Mouse (Mus musculus) erythroid progenitor cell, adult 5-6 weeks (primary cell): ENCODE data around the gene Tpst1. TPM values are rescaled to one million over a fixed set of nuclear protein-coding genes. Genes with fewer than 3 reads are reported as not detected.

ENCODE experiments used
- ATAC-seq: replicated peaks from 2 replicates; pipeline ENCODE4 v1.8.0; 2016; ENCODE audit warnings: moderate number of reproducible peaks, mild to moderate bottlenecking, moderate TSS enrichment, inconsistent platforms; ENCODE audit not compliant: poor library complexity, low FRiP score, severe bottlenecking
- total RNA-seq, 2 experiments: library from RNA; stranded (forward) in 1 of 2; stranded (reverse) in 1 of 2; fragments of 150-400 nt in 1 of 2; fragments of 186-747, 209-891 nt in 1 of 2; gene quantifications; 2 replicates each; pipeline versions ENCODE4 v1.2.3 to v1.2.4; 2015 to 2017; ENCODE audit warnings: low replicate concordance in 2 of 2

The Tpst1 gene
- total RNA-seq, 2 experiments from 2014 or later = 4.5 to 11.7 TPM

GRCm38 (mm10) chr5:130129524-130129793 is 56.3 kb downstream of the Tpst1 start:
- ATAC-seq = no peak

DNA sequence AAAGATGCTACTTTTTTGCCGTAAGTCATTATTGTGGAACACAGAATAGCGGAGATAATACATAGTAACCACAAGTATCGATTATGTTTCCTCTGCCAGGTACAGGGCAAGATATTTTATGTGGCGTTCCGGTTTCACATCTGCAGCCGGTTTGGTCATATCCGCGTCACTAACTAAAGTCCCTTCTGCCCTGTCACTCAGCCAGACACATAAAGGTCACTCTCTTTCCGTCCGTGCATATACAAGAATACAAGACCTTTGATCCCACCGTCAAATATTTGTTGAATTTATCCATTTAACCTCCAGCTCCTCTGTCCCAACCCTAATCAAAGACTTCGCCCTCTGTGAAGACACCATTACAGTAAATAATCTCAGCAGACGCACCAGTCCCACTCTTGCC is 63.5 kb downstream of the Tpst1 start:
- ATAC-seq = no peak

DNA sequence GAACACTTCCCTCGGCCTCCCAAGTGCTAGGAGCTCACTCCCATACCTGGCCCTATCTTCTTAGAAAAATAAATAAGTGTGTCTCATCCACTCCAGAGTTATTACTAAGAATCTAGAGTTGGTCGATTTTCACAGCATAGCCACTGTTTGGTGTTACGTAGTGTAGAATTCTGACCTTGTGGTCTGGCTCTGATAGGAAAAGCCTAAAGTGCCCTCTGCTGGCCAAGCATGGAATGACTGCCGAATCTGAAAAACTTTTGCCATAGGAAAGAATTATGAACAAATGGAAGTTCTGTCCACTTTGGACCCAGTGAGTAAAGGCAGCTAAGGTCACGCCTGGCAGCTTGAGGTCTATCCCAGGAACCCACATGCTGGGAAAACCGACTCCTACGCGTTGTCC is 66.3 kb downstream of the Tpst1 start:
- ATAC-seq = 0 out of 2 replicates have a peak, but pooled peaks have one; percentile 16

DNA sequence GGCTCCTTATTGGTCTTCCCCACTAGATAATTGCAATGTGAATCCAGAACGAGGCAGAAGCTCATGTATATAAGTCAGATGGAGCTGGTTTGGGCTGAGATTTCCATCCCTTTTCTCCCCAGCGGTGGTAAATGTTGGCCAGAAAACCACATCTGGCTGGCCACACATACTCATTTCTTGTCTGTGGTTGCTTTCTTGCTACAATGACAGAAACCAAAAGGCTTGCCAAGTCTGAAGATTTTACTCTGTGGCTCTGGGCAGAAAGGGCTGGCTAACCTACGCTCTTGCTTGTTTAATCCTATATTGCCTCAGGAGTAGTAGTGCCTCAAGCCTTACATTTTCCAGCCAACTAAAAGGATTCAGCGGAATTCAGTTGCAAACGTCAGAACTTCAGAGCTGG is 68.0 kb downstream of the Tpst1 start:
- no peak for ATAC-seq

- ATAC-seq = no peak
Observed at GRCm38 (mm10) chr5:130142041-130142440, 68.9 kb downstream of the Tpst1 start.

DNA sequence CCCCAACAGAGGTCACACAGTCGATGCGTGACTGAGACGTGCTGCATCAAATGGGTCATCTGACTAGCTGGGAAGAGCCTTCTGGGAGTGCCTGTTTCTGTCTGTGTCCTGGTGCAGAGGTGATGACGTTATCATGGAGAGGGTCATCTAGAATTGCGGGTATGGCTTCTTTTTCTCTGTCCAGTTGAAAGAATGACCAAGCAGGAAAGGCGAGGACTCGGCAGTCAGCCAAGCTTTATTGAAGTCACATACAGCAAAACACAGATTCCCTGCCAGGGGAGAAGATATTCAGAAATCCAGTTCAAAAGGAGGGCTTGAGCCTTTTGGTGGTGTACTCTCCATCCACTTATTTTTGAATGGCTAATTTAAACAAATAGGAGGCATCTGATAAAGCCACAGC is 70.0 kb downstream of the Tpst1 start:
- ATAC-seq = no peak

- peak; percentile 71 for ATAC-seq
Observed at GRCm38 (mm10) chr5:130143977-130144333, 70.8 kb downstream of the Tpst1 start.

- peak; percentile 82 for ATAC-seq
Observed at GRCm38 (mm10) chr5:130144334-130145312, 71.5 kb downstream of the Tpst1 start, which contains the start of gene Kctd7. Kctd7 (plus strand) TSS chr5:130144861.

GRCm38 (mm10) chr5:130145961-130146360 is 72.8 kb downstream of the Tpst1 start:
- ATAC-seq = no peak

- ATAC-seq = no peak
Observed at GRCm38 (mm10) chr5:130149726-130150310, 76.7 kb downstream of the Tpst1 start.

DNA sequence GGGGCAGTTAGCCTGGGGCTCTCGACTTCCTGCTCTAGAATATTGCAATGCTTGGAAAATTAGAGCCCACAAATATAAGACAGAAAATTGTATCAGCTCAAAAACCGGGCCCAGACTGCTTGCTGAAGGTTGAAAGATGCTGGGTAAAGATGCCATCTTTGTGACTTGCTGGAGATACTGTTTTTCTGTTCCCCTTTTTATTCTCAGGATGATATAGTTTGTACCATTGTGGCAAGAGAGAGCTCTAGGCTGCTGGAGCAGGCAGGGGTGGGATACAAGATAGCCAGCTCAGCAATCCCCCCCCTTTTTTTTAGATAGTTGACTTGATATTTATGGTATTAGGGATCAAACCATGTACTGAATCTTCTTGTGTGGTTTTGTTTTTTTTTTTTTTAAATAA is 81.2 kb downstream of the Tpst1 start:
- ATAC-seq = no peak

DNA sequence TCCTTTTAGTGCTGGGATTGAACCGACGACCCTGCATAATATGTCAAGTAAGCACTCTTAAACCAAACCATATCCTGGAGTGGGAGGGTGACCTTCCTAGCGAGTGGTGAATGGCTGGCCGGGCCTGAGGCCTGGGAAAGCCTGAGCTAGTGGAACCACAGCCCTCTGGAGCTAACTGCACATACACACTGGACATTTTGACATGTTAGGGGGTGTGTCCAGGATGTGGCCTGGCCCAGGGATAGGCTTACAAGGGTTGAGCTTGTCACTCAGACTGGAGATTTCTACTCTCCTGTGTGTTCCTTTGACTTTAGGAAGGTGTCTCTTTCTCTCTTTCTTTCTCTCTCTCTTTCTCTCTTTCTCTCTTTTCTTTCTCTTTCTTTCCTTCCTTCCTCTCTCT is 85.4 kb downstream of the Tpst1 start:
- no peak for ATAC-seq

GRCm38 (mm10) chr5:130159761-130160201 is 86.7 kb downstream of the Tpst1 start:
- ATAC-seq = no peak

- peak; percentile 95 for ATAC-seq
Observed at GRCm38 (mm10) chr5:130163670-130164069, 90.5 kb downstream of the Tpst1 start.

DNA sequence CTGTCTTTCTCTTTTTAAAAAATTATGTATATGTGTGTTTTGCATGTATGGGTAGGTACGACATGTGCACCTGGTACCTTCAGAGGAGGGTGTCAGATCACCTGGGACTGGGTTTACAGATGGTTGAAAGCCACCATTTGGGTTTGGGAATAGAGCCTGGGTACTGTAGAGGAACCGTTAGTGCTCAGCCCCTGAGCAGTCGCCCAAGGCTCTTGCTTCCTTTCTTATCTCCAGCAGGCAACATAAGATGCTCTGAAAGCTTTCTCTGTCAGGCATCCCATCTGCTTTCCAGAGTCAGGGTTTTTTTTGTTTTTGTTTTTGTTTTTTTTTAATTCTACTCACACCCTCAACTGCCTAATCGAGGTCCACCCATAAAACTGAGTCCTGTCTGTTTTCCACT is 92.1 kb downstream of the Tpst1 start:
- 0 out of 2 replicates have a peak, but pooled peaks have one; percentile 35 for ATAC-seq

- ATAC-seq = no peak
Observed at GRCm38 (mm10) chr5:130169109-130169508, 96.0 kb downstream of the Tpst1 start.

DNA sequence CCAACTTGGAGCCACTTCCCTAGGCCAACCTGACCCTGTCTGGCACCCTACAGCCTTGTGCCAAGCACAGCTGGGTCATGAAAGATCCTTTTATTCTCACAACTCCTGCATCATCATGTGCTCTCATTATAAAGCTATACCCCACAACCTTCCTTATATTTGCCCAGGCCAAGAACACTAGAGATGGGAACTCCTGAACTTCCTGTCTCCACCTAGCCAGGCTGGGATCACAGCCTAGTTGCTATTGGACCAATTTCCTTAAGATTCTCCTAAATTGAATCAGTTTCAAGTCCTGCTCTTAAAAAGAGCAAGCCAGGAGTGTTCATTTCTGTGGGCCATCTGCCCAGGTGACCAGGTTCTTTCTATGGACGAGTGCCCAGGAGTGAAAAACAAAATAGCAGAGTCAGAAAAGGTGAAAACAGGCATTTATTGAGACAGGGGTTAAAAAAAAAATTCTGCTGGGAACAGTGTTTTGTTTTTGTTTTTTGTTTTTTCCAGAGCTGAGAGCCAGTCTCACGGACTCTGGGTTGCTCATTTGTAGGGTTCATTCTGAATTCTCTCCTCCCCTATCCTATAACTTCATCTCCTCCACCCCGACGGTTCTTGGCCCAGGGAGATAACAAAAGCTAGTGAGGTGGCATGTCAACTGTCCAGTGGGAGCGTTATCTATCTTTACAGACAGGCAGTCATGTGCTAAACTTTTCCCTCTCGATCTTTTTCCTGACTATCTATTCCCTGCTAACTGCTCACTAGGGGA is 97.7 kb downstream of the Tpst1 start:
- peak; percentile 86 for ATAC-seq

GRCm38 (mm10) chr5:130171423-130171954 is 98.4 kb downstream of the Tpst1 start, which contains the start of gene Rabgef1:
Rabgef1 (plus strand) TSS chr5:130171798.
- peak; percentile 80 for ATAC-seq

DNA sequence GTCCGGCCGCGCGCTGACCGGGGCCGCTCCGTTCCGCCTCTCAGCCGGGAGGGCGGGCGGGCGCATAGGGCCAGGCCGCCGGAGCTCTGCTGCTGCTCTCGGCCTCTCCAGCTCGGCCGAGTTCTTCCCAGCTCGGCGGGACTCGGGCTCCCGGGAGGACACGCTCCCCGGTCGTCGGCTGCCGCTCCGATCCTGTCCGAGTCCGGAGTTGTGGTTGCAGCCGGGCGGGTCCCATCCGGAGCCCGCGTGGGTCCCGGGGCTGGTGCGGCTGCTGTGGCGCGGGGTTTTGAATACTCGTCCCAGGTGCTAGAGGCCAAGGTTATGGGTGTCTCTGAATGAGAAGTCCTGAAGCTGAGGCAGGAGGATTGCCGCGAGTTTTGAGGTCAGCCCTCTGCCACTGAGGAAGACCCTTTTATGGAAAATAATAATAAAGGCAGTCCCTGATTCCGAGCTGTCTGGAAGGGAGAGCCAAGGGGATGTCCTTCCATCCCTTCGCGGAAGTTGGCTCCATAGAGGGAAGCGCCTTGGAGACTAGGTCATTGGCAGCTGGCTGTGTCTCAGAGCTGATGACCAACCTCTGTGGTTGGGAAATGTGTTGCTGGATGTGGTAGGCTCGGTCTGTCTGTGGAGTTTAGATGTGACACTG is 99.0 kb downstream of the Tpst1 start:
- peak; percentile 20; the same call in 1 of the 2 replicates for ATAC-seq

DNA sequence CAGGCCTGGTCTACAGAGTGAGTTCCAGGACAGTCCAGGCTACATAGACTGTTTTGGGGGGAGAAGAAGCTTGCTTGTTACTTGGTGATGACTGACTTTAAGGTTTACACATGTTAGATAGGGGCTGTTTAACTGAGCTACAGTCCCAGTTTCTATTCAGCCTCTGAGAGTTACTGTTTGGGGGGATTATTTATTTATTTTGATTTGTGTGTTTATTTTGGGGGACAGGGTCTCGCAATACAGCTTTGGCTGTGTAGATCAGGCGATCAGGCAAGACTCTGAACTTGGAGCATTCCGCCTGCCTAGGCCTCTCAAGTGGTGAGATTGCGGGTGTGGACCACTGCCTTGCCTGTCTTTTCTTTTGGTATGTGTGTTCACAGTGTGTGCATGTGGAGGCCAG is 99.9 kb downstream of the Tpst1 start:
- no peak for ATAC-seq
